1 mouse cellular context compared by ENCODE assay signal in genomic region chr6:135197921-135198532, GRCm38 (mm10).
TF ChIP-seq lines count a peak whose summit lies in the region.

TSS of gene Fam234b (plus strand) at chr6:135197977.
TSS of gene Hebp1 (minus strand) at chr6:135198022.

TF ChIP-seq in MEL, 35 proteins besides CTCF, POLR2A, EP300 and RAD21 (continued from another document):
- TF ChIP-seq KAT2A (conservative IDR thresholded peaks at IDR 0.05; ENCODE audit: low read depth, low read length) (no peak; the same call in 1 of the 2 replicates), ETS1 (IDR thresholded peaks at IDR 0.05; ENCODE audit: low read depth, low read length) (no peak), CHD1 (IDR thresholded peaks at IDR 0.05; ENCODE audit: low read depth, low read length) (no peak), ZKSCAN1 (IDR thresholded peaks at IDR 0.05; ENCODE audit: low read depth, low read length) (no peak), MYC (IDR thresholded peaks at IDR 0.05; ENCODE audit: low read depth, low read length) (no peak), MEF2A (IDR thresholded peaks at IDR 0.05; ENCODE audit: extremely low read depth, insufficient replicate concordance, low read depth, low read length, poor library complexity, severe bottlenecking) (no peak), MXI1 (IDR thresholded peaks at IDR 0.05; ENCODE audit: low read depth, low read length) (peak; percentile 43; the same call in 1 of the 2 replicates), POLR2AphosphoS5 (IDR thresholded peaks at IDR 0.05; ENCODE audit: borderline replicate concordance, low read depth, low read length) (no peak)
